Mouse (Mus musculus) heart, adult 2 months (tissue): ENCODE results near the gene AC141477.1. TPM values are rescaled to one million over a fixed set of nuclear protein-coding genes. Genes with fewer than 3 reads are reported as not detected.

Experiments used
- DNase-seq, 2 experiments: peaks; one replicate each; pipeline ENCODE4 v3.0.0; 2021
- H3K27ac ChIP-seq: fragments of 200-600 bp; 2 replicates; pipeline ENCODE4 v1.8.1; 2022
- H3K27me3 ChIP-seq: fragments of 200-500 bp; 2 replicates; pipeline ENCODE4 v1.6.1; 2012; ENCODE audit warnings: mild to moderate bottlenecking, low read length, inconsistent platforms, mixed read lengths; ENCODE audit not compliant: control insufficient read depth, insufficient read depth
- H3K36me3 ChIP-seq: fragments of 200-500 bp; 2 replicates; pipeline ENCODE4 v1.6.1; 2012; ENCODE audit warnings: low read length, inconsistent platforms; ENCODE audit not compliant: control insufficient read depth, insufficient read depth
- H3K4me1 ChIP-seq: fragments of 200-500 bp; 2 replicates; pipeline ENCODE4 v1.6.1; 2011; ENCODE audit warnings: low read length; ENCODE audit not compliant: control insufficient read depth, insufficient read depth
- H3K4me3 ChIP-seq: fragments of 200-600 bp; 2 replicates; pipeline ENCODE4 v1.8.1; 2022
- H3K79me2 ChIP-seq: fragments of 200-500 bp; replicated peaks from 2 replicates; pipeline ENCODE4 v1.6.1; 2012; ENCODE audit warnings: mild to moderate bottlenecking, inconsistent platforms, low read length, moderate library complexity, mixed read lengths; ENCODE audit not compliant: control insufficient read depth, insufficient read depth
- H3K9ac ChIP-seq: fragments of 200-500 bp; 2 replicates; pipeline ENCODE4 v1.6.1; 2012; ENCODE audit warnings: low read depth, mild to moderate bottlenecking, control low read depth, inconsistent platforms, low read length, mixed read lengths
- CTCF ChIP-seq: fragments of 200-600 bp; IDR thresholded peaks from 2 replicates; pipeline ENCODE4 v1.8.1; 2022; ENCODE audit warnings: antibody characterized with exemption, mild to moderate bottlenecking, moderate library complexity
- EP300 ChIP-seq: fragments of 200-500 bp; IDR thresholded peaks from 2 replicates; pipeline ENCODE4 v1.6.1; 2011; ENCODE audit warnings: low read depth, low read length, control low read depth; ENCODE audit not compliant: insufficient read depth
- POLR2A ChIP-seq: fragments of 200-500 bp; IDR thresholded peaks from 2 replicates; pipeline ENCODE4 v1.6.1; 2011; ENCODE audit warnings: mild to moderate bottlenecking, low read depth, low read length, control low read depth; ENCODE audit not compliant: insufficient read depth
- WGBS: fragments of 180-500 bp; shearing (Covaris S2); methylation state at CpG from one replicate; pipeline ENCODE4 v1.1.7; 2018; 5-methylcytosine and 5-hydroxymethylcytosine counted together
- intact Hi-C: fragments of 180-260 bp; cut with DNase I; formaldehyde crosslinking; loops from one replicate; pipeline ENCODE4 v1.15.1; 2025
- polyA plus RNA-seq: library from polyadenylated mRNA; depleted of rRNA; stranded (reverse); fragments of >200 nt; gene quantifications from 2 replicates; pipeline ENCODE4 v1.2.3, GENCODE M21; 2012
- total RNA-seq, 2 experiments: library from RNA; stranded (reverse); gene quantifications; 2 replicates each; pipeline ENCODE4 v1.2.3; 2021

Gene AC141477.1
- total and polyA plus RNA-seq, 3 experiments = not detected

GRCm38 (mm10) chr10:76473759-76474158 lies 33.5 kb upstream of the AC141477.1 start:
- H3K4me1 ChIP-seq = peaks cover 1% of the 10 kb centered on the region
- intact Hi-C loops = no loop called here
- H3K36me3 ChIP-seq = no peaks in the 10 kb centered on the region; the same call in 1 of the 2 replicates
- H3K27ac ChIP-seq = no peak overlapping the region
- no peaks in the 10 kb centered on the region for H3K27me3 ChIP-seq
- TF ChIP-seq CTCF = no peak
- TF ChIP-seq POLR2A = no peak
- TF ChIP-seq EP300 = no peak
- 89% methylated on average over 5 of the region's 5 CpGs for WGBS
- H3K4me3 ChIP-seq = no peak overlapping the region
- peaks cover 6% of the 10 kb centered on the region; the same call in 1 of the 2 replicates for H3K79me2 ChIP-seq
- no peak overlapping the region; the same call in 1 of the 2 replicates for H3K9ac ChIP-seq
- DNase-seq = no peak

GRCm38 (mm10) chr10:76468203-76469162 lies 28.2 kb upstream of the AC141477.1 start, which contains the start of the genes Mcm3ap and Ybey:
TSS of gene Mcm3ap (plus strand) at chr10:76468927.
TSS of gene Ybey (minus strand) at chr10:76469114.
- H3K27me3 ChIP-seq = no peaks in the 10 kb centered on the region
- TF ChIP-seq POLR2A = peak; percentile 80
- TF ChIP-seq EP300 = 0 out of 2 replicates have a peak, but pooled peaks have one; percentile 26
- TF ChIP-seq CTCF = peak; percentile 75
- peak within 1 kb of the TSS; percentile 72 for H3K4me3 ChIP-seq
- no peaks in the 10 kb centered on the region; the same call in 1 of the 2 replicates for H3K36me3 ChIP-seq
- H3K27ac ChIP-seq = peak within 1 kb of the TSS; percentile 75
- DNase-seq = peak; percentile 90
- intact Hi-C loops = loop anchor here (1.0 to 5.0 kb wide), 2 partner anchors 25 to 64 kb away; partner anchors contain the start of gene Lss
- H3K79me2 ChIP-seq = peaks cover 4% of the 10 kb centered on the region
- peak within 1 kb of the TSS; percentile 98 for H3K9ac ChIP-seq
- WGBS = 1% methylated on average over 55 of the region's 55 CpGs
- peaks cover 1% of the 10 kb centered on the region for H3K4me1 ChIP-seq

GRCm38 (mm10) chr10:76462721-76463120 lies 22.5 kb upstream of the AC141477.1 start:
- no peaks in the 10 kb centered on the region for H3K27me3 ChIP-seq
- H3K4me1 ChIP-seq = no peaks in the 10 kb centered on the region
- intact Hi-C loops = no loop called here
- DNase-seq = no peak
- no peaks in the 10 kb centered on the region; the same call in 1 of the 2 replicates for H3K79me2 ChIP-seq
- no peak overlapping the region for H3K27ac ChIP-seq
- H3K36me3 ChIP-seq = no peaks in the 10 kb centered on the region
- H3K4me3 ChIP-seq = no peak overlapping the region
- 87% methylated on average over 6 of the region's 6 CpGs for WGBS
- no peak overlapping the region for H3K9ac ChIP-seq
- TF ChIP-seq EP300 (no peak), POLR2A (no peak), CTCF (no peak)

GRCm38 (mm10) chr10:76462312-76462711 lies 22.1 kb upstream of the AC141477.1 start:
- H3K4me1 ChIP-seq = no peaks in the 10 kb centered on the region
- H3K4me3 ChIP-seq = no peak overlapping the region
- H3K9ac ChIP-seq = no peak overlapping the region
- no peaks in the 10 kb centered on the region for H3K36me3 ChIP-seq
- TF ChIP-seq EP300 (no peak), POLR2A (no peak), CTCF (no peak)
- no peaks in the 10 kb centered on the region; the same call in 1 of the 2 replicates for H3K79me2 ChIP-seq
- WGBS = 90% methylated on average over 7 of the region's 7 CpGs
- no peak for DNase-seq
- H3K27ac ChIP-seq = no peak overlapping the region
- H3K27me3 ChIP-seq = no peaks in the 10 kb centered on the region
- intact Hi-C loops = no loop called here

GRCm38 (mm10) chr10:76461255-76461654 lies 21.0 kb upstream of the AC141477.1 start:
- no peaks in the 10 kb centered on the region for H3K27me3 ChIP-seq
- TF ChIP-seq CTCF (no peak), EP300 (no peak), POLR2A (no peak)
- no peaks in the 10 kb centered on the region for H3K36me3 ChIP-seq
- H3K4me3 ChIP-seq = no peak overlapping the region
- intact Hi-C loops = no loop called here
- H3K27ac ChIP-seq = no peak overlapping the region
- no peaks in the 10 kb centered on the region for H3K4me1 ChIP-seq
- no peak overlapping the region for H3K9ac ChIP-seq
- no peak for DNase-seq
- no peaks in the 10 kb centered on the region; the same call in 1 of the 2 replicates for H3K79me2 ChIP-seq
- 90% methylated on average over 1 of the region's 1 CpGs for WGBS
